Mouse (Mus musculus): ENCODE results near the gene Prdm16. TPM values are rescaled to one million over a fixed set of nuclear protein-coding genes. Genes with fewer than 3 reads are reported as not detected.

The Prdm16 gene
- total RNA-seq, 2 experiments from 2014 or later, result 4.0 to 4.7 TPM

DNA sequence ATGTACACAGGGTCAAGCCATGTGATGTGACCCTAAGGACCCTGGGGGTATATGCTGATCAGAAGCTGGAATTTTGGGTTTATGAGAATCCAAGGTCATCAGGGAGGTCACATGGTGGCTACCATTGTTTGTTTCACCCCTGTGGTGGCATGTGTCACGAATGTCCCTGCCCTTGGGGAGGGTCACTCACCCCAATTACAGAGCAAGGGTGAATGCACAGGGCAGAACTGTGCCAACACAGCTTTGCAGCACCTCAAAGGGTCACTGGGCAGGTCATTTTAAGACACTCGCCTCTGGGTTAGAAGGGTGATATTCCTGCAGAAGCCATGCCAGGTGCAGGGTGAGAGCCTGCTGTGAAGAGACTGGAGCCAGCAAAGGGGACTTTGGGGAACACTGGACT is 206.9 kb downstream of the Prdm16 start:
- no peak for DNase-seq (ENCODE audit: low spot score in 2 of 2)

DNA sequence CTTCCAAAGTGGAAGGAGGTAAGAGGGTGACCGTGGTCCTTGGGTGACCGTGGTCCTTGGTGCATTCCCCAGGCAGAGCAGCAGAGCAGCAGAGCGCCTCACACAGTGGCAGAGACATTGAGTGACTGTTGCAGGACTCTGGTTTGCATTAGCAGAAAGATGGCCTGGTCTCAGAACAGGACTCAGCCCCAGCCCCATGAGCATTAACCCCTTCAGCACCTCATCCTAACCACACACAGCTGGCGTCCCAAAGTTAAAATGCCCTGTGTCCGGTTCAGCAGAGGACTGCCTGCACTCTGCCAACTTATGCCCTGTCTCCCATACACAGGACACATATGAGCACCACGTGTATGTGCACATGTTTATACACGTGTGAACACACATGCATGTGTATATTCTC is 209.8 kb downstream of the Prdm16 start:
- no peak for DNase-seq (ENCODE audit: low spot score in 2 of 2)

DNA sequence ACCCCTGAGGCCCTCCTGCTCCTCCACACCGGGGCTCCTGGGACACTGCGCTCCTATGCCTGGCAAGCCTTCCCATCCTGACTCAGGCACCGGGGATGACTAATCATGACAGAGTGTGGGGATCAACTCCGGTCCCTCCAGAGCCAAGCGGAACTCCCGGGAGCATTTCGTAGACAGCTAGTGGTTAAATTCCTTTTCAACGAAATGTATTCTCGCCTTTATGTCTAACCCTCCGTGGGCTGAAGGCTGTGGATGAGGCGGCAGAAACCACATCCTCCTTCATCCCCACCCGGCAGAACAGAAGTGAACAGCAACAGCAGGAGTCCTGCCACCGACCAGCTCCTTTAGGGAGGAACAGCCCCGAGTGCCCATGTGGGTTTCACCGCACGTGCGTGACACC is 211.4 kb downstream of the Prdm16 start:
- peak in 1 of 2 experiments; percentile 42 for DNase-seq (ENCODE audit: low spot score in 2 of 2)

DNA sequence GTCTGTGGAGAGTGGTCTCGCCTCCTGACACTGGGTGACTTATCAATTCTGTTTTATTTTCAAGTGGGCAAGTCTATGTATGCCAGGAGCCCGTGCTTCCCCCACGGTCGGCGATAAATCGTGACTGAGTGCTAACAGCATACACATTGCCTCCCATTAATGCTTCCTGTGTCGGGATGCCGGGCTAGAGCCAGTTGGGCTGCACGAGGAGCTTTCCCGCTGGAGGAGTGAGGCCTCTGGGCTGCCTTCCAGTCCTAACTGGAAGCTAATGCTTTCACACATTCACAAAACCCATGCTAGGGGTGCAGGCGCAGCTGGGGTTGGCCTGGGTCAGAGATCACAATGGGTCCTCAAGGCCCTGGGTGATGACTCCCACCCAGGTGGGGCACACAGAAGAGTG is 212.0 kb downstream of the Prdm16 start:
- peak in 1 of 2 experiments; percentile 58 for DNase-seq (ENCODE audit: low spot score in 2 of 2)

DNA sequence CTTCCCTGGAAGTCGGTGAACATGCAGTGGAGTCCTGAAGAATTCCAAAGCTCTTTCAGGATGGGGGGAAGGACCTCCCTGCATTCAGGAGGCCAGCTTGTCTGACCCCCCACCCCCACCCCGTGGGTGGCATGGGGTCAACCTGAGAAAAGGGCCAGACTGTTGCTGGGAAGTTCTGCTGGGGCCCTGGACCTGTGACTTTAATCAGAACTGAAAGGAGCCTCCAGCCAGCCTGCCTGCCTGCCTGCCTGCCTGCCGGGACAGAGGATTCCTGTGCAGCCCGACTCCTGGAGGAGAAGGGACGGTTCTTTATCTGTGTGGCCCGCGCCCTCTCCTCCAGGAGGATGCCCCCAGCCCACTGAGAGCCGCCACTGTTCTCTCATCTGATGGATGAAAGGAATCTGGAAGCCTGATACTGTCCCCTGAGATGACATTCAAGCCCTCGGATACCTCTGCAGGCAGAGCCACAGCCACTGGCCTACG is 214.2 kb downstream of the Prdm16 start:
- no peak for DNase-seq (ENCODE audit: low spot score in 2 of 2)

DNA sequence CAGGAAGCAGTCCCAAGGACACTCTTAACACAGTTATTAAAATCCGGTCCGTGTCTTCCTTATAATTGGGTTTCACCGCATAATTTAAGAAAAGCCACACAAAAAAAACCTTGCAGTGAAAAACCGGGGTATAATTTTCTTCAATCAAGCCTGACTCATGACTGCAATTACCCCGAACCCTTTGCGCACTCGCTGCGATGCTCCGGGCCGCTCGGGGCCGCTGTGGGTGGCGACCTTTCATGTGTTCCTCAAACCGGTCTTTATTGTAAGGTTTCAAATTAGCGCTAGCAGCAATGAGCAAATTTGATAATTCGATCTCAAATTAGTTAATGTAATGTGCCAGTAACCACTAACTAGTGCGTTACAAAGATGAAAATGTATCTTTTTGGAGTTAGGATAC is 215.9 kb downstream of the Prdm16 start:
- DNase-seq (ENCODE audit: low spot score in 2 of 2), result no peak

DNA sequence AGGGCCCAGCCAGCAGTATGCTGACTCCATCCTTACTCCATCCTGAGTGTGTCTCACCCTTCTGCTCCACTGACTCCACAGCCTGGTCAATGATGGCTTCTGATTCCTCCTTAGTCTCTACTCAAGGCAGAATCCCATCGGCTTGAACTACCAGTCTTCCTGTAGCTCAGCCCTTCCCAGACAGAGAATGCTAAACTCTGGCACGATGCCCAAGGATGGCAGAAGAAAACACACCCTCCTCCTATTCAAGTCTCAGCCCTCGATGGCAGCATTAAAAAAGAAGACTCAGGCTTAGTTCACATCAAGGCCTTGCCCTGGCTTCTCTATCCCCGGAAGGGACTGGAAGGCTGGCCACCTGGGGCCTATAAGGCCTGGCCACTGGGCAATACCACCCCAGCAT is 216.9 kb downstream of the Prdm16 start:
- DNase-seq (ENCODE audit: low spot score in 2 of 2), result no peak

DNA sequence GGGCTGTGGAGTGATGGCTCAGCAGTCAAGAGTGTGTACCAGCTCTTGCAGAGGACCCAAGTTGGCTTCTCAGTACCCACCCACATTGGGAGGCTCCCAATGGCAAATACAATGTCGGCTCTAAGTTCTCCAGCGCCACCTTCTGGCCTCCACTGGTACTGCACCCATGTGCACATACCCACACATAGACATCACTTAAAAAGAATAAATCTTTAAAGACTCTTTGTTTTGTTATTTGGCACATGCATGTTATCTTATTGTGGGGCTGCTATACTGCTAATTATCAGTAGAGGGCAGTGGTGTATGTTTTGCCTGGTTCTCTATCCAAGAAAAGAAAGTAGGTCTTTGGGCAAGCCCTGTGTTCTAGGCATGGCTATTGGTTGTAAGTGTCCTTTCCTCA is 217.7 kb downstream of the Prdm16 start:
- no peak for DNase-seq (ENCODE audit: low spot score in 2 of 2)

DNA sequence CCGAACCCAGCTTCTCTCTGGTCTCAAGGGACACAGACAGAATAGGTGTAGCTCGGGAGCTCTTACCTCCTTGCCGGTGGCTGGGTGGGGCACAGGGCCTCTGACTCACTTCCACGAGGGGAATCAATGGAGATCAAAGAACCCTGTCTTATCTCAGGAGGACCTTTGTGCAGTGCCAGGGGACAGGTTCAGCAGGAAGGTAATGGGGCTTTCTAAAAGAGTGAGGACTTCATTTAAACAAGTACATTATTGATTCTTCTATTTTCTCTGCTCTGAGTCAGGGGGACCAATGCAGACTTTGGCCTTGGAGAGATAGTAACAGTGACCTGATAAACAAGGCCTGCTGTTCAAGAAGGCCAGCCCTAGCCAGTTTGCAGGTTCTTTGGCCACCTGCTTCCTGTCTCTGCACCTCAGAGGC is 218.3 kb downstream of the Prdm16 start:
- DNase-seq (ENCODE audit: low spot score in 2 of 2), result no peak

DNA sequence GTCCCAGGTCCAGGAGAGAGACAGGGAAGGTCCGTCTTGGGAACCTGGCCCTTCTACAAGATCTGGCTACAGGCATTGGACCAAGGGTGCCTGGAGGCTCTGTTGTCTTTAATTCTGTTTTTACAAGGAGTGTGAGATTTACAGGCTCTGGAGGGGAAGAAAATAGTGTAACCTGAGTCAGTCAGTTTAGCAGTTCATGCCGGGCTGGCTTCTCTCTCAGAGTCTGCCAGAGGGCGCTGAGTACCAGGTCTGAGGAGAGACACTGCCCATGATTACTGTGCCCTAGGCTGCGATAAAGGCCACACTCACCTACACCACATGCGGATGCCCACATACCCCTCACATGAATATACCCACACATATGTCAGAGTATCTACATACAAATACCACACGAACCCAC is 219.9 kb downstream of the Prdm16 start:
- DNase-seq (ENCODE audit: low spot score in 2 of 2), result no peak

DNA sequence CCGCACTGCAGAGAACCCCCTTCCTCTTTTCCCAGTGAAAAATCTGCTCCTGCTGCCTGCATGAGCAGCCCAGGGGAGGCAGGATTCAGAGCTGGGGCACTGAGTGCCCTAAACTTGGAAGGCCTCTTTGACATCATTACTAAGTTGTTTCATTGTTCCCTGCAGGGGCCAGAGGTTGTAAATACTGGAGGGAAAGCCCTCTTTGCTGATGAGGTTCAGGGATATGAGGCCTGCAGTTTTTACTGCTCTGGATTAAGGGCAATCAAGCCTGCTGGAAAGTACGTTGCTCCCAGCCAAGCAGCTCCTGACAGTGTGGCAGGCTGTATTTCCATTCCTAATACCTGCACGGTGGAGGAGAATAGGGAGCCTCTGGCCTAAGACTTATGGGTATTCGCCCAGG is 221.8 kb downstream of the Prdm16 start:
- DNase-seq (ENCODE audit: low spot score in 2 of 2), result no peak

DNA sequence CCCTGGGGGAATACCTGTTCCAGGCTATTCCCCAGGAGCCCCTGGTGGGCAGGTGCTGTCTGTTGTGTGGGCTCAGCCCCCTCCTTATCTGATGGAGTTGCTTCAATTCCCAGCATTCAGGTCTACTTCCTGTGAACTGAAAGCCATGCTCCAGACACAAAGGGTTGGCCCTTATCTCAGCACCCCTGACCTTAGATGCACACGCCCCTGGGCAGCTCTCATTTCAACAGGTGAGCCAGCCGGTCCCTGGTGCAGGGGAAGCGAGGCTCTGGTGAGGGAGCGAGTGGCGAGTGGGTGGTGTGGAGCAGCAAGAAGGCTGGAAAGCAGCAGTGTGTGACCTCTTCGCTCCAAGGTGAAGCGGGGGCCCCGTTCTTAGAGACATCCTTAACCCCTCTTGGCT is 226.1 kb downstream of the Prdm16 start:
- DNase-seq (ENCODE audit: low spot score in 2 of 2), result no peak

DNA sequence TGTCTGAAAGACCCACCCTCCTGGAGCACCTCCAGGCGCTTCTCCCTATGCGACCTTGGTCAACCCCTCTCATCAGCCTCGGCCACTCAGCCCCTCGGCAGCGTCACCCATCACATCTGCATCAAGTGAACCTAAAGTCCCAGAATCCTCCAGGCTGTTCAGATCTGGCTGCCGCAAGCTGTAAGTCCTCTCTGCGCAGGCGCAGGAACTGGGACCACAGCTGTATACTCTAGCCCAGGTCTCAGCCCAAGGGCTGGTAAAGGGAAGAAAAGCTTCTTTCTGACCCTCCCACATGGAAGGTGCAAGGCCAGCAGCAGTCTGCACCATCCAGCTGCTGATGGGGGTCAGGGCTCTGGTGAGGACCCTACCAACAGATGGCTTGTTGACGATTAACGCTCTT is 226.8 kb downstream of the Prdm16 start:
- no peak for DNase-seq (ENCODE audit: low spot score in 2 of 2)

DNA sequence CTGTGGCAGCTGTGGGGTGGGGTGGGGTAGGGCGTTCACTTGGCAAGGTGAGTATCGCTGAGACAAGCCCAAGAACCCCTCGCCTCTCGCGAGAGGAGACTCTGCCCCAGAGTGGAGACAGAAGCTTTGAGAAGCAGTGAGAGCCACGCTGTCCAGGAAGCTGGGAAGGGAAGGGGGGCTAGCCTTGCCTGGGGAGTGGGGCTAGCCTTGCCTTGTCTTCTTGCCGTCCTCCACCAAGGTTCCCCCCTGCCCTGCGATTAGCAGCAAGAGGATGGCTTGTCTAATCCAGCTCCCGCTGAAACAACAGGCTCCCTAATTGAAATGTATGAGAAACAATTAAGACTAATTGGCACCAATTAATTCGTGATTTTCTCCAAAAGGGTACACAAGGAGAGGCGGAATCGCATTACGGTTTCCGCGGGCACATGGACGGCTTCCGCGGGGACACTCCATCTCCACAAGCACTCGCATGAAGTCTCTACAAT is 227.4 kb downstream of the Prdm16 start:
- DNase-seq (ENCODE audit: low spot score in 2 of 2), result no peak

DNA sequence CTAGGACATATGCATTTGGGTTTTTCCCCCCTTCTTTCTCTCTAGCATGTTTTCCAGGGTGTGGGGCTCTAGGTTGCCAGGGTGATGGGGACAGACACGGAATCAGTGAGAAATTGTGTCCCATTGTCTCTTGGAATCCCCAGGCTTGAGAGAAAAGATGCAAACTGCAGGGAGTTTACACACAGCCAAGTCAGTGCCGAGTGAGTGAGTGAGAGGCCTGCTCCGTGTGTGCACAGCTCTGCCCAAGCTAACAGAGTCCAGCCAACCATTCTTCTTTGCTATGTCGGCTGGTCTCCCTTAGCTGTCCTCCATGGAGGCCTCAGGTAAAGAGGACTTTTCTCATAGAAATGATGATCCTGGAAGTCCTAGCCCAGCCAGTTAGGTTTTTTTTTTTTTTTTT is 233.7 kb downstream of the Prdm16 start:
- DNase-seq (ENCODE audit: low spot score in 2 of 2), result no peak

DNA sequence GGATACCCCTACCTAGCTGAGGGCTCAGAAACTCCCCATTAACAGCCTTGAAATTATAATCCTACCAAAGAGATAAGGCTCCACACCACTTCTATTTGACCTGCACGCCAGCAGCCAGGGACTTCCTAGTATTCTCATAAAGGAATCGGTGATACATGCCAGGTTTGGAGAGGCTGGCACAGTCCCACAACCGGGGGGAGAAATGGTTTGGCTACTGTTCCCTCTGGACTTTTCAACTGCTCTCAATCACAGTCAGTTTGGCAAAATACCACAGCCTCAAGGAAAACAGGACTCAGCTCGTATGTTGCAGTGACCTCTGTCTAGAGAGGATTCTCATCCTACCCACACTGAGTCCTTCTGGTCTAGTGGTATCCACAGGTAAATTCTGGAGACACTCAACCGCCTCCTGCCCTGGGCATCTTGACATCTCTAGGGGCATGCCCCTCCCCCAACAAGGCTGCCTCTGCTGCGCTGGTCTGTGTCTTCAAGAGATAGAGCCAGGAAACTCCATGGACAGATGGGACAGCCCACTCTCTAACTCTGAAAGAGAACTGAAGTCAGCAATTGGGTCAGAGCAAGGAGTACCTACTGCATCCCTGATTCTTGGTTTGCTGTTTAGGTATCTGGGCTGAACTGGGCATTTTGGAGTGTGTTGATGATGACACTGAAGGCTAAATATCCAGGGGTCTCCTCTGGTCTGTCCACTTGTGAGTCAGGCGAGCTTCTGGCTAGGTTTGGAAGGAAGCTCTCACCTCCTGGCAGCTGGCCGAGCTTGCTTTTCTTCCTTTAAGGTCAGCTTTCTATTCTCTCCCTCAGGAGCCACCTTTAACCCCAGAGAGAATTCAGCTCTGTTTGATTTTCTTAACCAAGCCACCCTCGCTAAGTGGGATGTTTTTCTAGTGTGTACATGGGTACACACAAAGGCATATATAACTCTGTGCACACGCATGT is 234.4 kb downstream of the Prdm16 start:
- no peak for DNase-seq (ENCODE audit: low spot score in 2 of 2)

DNA sequence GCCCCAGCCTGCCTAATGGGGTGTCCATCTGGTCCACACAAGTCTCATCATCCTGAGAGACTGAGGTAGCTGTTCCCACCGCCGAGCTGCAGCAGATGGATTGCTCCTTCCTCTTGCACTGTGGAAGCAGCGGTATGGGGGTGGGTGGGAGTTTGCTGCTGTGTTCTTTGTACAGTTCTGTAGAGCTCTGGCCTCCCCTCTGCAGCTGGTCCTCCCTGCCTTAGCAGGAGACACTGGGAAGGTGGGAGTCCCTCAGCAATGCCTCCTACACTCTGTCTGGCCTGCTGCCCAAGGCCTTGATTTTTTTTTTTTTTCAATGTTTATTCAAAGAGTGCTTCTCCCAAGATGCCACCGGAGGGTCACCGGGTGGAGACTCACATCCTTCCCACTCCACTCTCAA is 235.3 kb downstream of the Prdm16 start:
- DNase-seq (ENCODE audit: low spot score in 2 of 2), result no peak

DNA sequence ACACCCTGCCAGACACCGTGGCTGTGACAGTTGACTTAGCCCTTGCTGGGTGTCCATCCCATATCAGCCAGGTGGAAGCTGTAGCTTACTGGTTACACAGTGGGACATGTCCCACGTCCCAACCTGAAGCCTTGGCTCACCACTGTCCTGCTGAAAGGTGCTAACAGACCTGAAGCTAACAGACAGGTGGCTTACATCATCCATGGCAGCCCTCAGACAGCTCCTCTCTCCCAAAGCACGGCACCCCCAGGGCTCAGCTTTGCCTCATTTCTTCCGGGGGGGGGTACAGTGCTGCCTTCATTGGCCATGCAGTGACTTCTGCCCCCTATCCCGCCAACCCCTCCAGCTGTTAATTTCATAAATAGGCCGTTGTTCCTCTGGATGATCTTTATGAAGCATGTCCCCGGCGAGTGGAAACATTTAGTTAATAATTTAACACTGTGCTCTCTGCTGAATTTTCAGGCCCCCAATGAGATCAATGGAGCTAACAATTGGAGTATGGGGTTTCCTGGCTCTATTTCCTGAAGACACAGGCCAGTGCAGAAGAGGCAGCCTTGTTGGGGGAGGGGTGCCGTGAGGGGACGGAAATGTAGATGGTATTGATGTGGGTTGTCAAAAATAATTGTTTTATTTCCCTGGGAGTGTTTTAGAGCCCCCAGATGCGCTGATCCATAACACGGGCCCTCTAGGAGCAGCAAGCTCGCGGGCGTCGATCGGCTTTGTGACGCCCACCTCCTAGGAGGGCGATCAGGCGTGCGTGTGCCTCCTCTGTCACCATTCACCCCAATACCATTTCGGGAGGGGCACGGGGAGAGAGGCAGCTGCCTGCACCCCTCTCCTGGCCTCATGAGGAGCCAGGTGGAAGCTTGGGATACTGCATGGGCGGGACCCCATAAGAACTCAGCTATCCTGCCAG is 236.2 kb downstream of the Prdm16 start:
- no peak for DNase-seq (ENCODE audit: low spot score in 2 of 2)

DNA sequence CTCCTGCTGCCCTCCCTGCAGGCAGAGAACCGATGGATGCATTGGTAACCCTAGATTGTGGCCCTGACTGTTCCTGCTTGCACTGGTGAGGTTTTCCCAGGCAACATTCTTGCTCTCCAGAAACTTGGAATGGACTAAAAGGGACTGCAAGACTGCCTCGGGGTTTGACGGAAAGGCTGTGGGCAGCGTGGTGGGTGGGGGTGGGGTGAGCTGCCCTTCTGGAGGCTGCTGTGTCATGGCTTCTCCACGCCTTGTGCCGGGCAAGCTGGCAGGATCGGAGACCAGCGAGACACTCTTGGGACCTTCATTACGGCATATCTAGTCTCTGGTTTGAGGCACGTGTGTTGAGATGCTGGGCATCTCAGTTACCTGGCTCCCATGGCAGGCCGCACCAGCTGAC is 237.0 kb downstream of the Prdm16 start:
- DNase-seq (ENCODE audit: low spot score in 2 of 2), result no peak

DNA sequence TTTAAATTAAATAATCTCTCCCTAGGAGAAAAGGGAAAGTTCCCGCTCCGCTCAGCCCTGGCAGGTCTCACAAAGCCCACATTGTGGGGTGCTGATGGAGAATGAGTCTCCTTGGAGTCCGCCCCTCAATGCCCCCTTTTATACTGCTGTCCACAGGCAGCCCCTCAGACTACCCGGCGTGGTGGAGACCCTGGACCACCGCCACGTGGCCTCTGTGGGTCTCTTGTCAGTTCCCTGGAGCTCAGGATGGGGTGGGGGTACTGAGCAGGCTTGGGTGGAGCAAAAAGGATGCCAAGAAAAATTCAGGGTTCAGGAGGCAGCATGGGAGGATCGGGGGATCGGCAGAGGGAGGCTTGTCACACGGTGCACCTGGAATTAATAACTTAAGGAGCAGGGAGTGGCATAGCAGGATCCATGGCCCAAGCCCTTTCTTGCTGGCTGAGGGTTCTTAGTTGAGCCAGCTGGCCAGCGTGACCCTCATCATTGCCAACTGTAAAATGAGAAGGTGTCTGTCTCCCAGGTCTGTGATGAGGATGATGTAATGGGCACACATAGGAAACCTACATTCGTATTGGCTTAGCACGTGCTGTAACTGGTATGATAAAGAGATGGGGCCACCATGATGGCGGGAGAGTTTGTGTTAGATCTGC is 239.9 kb downstream of the Prdm16 start:
- no peak for DNase-seq (ENCODE audit: low spot score in 2 of 2)

DNA sequence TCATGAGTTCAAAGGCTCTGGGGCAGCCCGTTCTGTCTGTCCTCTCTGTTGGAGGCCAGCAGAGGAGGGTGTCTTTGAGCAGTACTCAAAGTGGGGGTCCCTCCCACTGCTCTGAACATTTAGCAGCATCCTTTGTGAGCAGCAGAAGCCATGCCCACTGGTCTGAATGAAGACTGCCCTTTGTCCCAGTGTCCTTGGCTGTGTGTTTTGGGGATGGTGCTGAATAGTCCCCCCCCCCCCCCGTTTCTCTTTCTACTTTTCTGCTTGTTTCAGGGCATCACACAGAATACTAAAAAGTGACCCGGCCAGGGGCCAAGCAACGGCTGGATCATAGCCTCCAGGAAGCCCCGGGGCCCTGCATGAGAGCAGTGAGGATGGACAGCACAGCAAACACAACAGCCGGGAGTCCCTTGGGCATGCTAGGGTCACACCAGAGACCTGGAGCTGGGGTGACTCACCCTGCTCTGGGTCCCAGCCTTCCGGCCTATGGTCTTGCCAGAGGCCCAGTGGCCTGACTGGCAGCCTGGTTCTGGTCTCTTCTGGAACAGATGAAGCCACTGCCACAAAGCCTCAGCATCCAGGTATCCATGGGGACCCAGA is 242.4 kb downstream of the Prdm16 start:
- DNase-seq (ENCODE audit: low spot score in 2 of 2), result no peak

Data from gastrocnemius, postnatal 4 days (tissue).